Mouse (Mus musculus) liver, adult 2 months (tissue): ENCODE measurements at regions not wholly inside any gene's neighbourhood (a gene's known extent, or its start where the extent isn't known, plus 50 kb on each side); places are given as distances from the start of the nearest gene placed in this dataset.

Experiments used
- CTCF ChIP-seq: fragments of 200-500 bp; IDR thresholded peaks from 2 replicates; pipeline ENCODE4 v1.5.1; 2011; ENCODE audit warnings: low read depth, low read length, control low read depth
- POLR2A ChIP-seq: fragments of 200-500 bp; IDR thresholded peaks from 2 replicates; pipeline ENCODE4 v1.6.1; 2011; ENCODE audit warnings: low read length, control low read depth; ENCODE audit not compliant: insufficient read depth; ENCODE audit errors: extremely low read depth

GRCm38 (mm10) chr5:129412161-129412560, 88.9 kb upstream of the Sfswap start:
- TF ChIP-seq CTCF (no peak), POLR2A (no peak)
